Mouse (Mus musculus): ENCODE data around the gene Polr3e. TPM values are rescaled to one million over a fixed set of nuclear protein-coding genes. Genes with fewer than 3 reads are reported as not detected.

Gene Polr3e
- 19.2 and 19.7 TPM in 2 replicates for polyA plus RNA-seq (2014; fragmentation: Nextera tagmentation; extraction: Ambion mirVana)

DNA sequence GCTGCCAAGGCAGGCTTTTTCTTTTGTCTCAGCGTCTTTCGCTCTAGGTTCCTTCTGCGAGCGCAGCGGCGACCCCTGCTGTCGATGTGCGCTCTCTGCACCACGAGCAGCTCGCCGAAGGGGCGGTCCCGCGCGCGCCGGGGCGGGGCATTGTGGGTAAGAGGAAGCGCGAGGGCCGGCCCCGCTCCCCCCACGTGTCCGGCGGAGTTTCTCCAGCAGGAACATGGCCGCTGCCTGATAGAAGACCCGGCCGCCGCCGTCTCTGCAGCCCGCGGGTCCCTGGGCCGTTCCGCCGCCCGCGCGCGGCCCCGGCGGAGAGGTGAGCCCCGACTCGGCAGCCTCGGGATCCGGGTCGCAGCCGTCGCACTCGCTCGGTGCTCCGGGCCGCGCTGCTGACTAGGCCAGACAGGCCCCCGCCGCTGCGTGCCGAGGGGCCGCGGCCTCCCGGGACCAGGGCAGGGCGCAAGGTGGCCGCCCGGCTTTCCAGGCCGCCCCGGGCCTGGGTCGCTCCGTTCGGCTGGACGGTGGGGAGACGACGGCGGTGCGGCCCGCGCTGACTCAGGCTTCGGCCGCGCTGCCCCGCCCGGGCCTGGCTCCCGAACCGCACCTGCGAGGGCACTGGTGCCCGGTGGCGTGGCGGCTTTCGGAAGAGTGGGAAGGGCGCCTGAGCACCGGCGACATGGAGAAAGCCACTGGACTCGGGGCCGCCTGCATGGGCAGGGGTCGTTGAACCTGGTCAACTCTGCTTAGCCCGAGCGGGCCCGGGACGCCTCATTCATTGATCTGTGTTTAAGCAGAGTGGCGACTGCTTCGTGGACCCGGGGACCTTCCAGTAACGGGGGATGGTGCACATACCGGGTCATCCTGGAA lies at the start of gene Polr3e:
TSS of gene Polr3e (plus strand) at position 153 of the 870 bp plus-strand sequence.
- Histone ChIP-seq H3K4me2 (ENCODE audit: low read depth) (peak within 1 kb of the TSS; percentile 59), H3K27me3 (ENCODE audit: control insufficient read depth, insufficient read depth, low read length) (no peaks in the 10 kb centered on the region), H3K9ac (ENCODE audit: low read length) (peak within 1 kb of the TSS; percentile 90), H3K4me1 (ENCODE audit: control insufficient read depth, insufficient read depth, low read length) (no peaks in the 10 kb centered on the region), H3K36me3 (ENCODE audit: control insufficient read depth, insufficient read depth, low read length) (no peaks in the 10 kb centered on the region), H3K9me3 (ENCODE audit: control insufficient read depth, low read length) (no peaks in the 10 kb centered on the region), H3K27ac (ENCODE audit: low read depth, low read length) (peak within 1 kb of the TSS; percentile 78), H3K4me3 (ENCODE audit: low read depth, low read length) (peak within 1 kb of the TSS; percentile 97)
- peak; percentile 94 for ATAC-seq (ENCODE audit: insufficient read depth, low FRiP score, low TSS enrichment)
- peak; percentile 100 for DNase-seq (ENCODE audit: low spot score)
- WGBS, result under 1% methylated on average over 102 of the region's 102 CpGs

DNA sequence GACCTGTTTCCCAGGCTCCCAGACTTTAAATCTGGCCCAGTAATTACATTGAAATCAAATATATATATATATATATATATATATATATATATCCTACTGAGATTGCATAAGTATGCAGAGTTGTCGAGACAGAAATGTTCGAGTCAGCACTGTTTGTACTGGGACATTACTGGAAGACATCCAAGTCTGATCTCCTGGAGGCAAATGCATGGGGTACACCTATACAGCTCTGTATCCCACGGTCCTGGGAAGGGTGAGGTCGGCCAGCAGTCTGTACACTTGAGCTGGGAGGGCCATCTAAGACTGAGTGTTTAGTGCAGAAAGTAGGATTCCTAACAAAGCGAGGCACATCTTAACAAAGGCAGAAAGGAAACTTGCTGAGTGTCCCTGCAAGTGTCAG lies 47.7 kb upstream of the Polr3e start:
- 0 out of 2 replicates have a peak overlapping the region, but pooled peaks have one; percentile 7 for H3K9ac ChIP-seq (ENCODE audit: low read length)
- no peak for ATAC-seq (ENCODE audit: insufficient read depth, low FRiP score, low TSS enrichment)
- no peak for DNase-seq (ENCODE audit: low spot score)

DNA sequence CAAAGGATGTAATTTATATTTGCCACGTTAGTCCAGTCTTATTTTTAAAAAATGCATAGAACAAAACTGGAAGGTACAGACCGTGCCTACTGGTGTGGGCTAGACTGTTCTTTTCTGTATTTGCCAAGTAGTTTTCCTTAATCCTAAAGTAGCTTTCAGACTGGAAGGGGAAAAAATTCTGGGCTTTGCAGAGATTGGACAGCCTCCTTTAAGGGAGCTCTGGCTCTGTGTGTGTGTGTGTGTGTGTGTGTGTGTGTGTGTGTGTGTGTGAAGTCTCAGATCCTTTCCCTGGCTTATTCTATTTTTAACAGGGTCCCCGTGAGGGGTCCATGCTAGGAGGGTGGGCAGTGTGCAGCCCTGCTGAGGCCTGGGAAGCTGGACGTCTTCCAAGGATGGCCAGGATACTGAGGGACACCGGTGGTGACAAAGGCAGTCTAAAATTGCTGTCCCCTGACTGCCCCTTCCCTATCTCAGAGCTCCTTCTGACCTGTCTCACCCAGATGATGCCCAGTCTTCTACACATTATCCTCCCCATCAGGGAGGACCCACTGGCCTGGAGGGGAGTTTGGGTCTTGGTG lies 47.0 kb upstream of the Polr3e start:
- WGBS, result 86% methylated on average over 5 of the region's 5 CpGs
- H3K4me3 ChIP-seq (ENCODE audit: low read depth, low read length), result no peak overlapping the region
- no peak overlapping the region for H3K27ac ChIP-seq (ENCODE audit: low read depth, low read length)
- DNase-seq (ENCODE audit: low spot score) (no peak), ATAC-seq (ENCODE audit: insufficient read depth, low FRiP score, low TSS enrichment) (no peak)
- no peak overlapping the region for H3K4me2 ChIP-seq (ENCODE audit: low read depth)
- no peaks in the 10 kb centered on the region for H3K27me3 ChIP-seq (ENCODE audit: control insufficient read depth, insufficient read depth, low read length)
- peaks cover 3% of the 10 kb centered on the region for H3K4me1 ChIP-seq (ENCODE audit: control insufficient read depth, insufficient read depth, low read length)
- H3K9me3 ChIP-seq (ENCODE audit: control insufficient read depth, low read length), result no peaks in the 10 kb centered on the region
- H3K36me3 ChIP-seq (ENCODE audit: control insufficient read depth, insufficient read depth, low read length), result no peaks in the 10 kb centered on the region
- H3K9ac ChIP-seq (ENCODE audit: low read length), result no peak overlapping the region

More for the DNA sequence above, 47.7 kb upstream of the Polr3e start:
- 82% methylated on average over 5 of the region's 5 CpGs for whole genome bisulfite sequencing
- Histone ChIP-seq H3K36me3 (ENCODE audit: control insufficient read depth, insufficient read depth, low read length) (no peaks in the 10 kb centered on the region), H3K9me3 (ENCODE audit: control insufficient read depth, low read length) (no peaks in the 10 kb centered on the region), H3K4me3 (ENCODE audit: low read depth, low read length) (no peak overlapping the region), H3K27ac (ENCODE audit: low read depth, low read length) (no peak overlapping the region), H3K4me2 (ENCODE audit: low read depth) (no peak overlapping the region), H3K4me1 (ENCODE audit: control insufficient read depth, insufficient read depth, low read length) (peaks cover 7% of the 10 kb centered on the region), H3K27me3 (ENCODE audit: control insufficient read depth, insufficient read depth, low read length) (no peaks in the 10 kb centered on the region)

DNA sequence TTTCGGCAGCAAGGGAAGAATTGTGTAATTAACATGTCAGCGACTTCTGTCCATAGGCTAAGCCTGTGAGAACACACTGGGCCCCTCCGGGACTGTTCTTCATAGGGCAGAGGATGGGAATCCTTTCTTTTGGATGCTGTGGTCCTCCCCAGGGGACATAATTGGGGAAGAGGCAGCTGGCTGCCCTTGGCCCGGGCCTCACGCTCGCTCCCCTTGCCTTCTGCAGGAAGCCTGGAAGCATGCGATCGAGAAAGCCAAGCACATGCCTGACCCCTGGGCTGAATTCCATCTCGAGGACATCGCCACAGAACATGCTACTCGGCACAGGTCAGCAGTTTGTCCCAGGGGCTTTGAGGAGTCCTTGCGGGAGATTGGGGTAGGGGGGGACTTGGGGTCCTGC lies 44.5 kb upstream of the Polr3e start:
- Histone ChIP-seq H3K27ac (ENCODE audit: low read depth, low read length) (no peak overlapping the region), H3K9me3 (ENCODE audit: control insufficient read depth, low read length) (no peaks in the 10 kb centered on the region), H3K27me3 (ENCODE audit: control insufficient read depth, insufficient read depth, low read length) (no peaks in the 10 kb centered on the region), H3K4me2 (ENCODE audit: low read depth) (no peak overlapping the region), H3K4me1 (ENCODE audit: control insufficient read depth, insufficient read depth, low read length) (no peaks in the 10 kb centered on the region), H3K4me3 (ENCODE audit: low read depth, low read length) (no peak overlapping the region), H3K36me3 (ENCODE audit: control insufficient read depth, insufficient read depth, low read length) (no peaks in the 10 kb centered on the region), H3K9ac (ENCODE audit: low read length) (no peak overlapping the region)
- 85% methylated on average over 12 of the region's 12 CpGs for WGBS
- ATAC-seq (ENCODE audit: insufficient read depth, low FRiP score, low TSS enrichment) (no peak), DNase-seq (ENCODE audit: low spot score) (no peak)

DNA sequence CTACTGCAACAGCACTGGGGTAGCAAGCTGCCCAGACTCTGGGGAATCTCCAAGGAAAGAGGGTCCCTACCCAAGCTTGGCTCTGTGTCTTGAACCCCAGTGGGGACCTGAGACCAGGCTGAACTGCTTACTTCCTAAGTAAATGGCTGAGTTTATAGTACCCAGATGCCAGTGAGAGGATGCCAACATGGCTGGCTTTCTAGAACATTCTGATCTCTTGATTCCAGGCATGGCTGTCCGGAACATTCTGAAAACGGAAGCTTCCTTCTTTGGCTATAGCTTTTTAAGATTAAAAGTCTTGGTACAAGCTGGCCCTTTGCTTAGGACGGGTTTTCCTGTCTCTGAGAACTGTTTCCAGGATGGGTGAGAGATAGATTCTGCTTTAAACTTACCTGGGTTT lies 43.5 kb upstream of the Polr3e start:
- H3K36me3 ChIP-seq (ENCODE audit: control insufficient read depth, insufficient read depth, low read length), result no peaks in the 10 kb centered on the region
- no peaks in the 10 kb centered on the region for H3K27me3 ChIP-seq (ENCODE audit: control insufficient read depth, insufficient read depth, low read length)
- no peak overlapping the region for H3K27ac ChIP-seq (ENCODE audit: low read depth, low read length)
- no peak for ATAC-seq (ENCODE audit: insufficient read depth, low FRiP score, low TSS enrichment)
- no peak for DNase-seq (ENCODE audit: low spot score)
- H3K4me2 ChIP-seq (ENCODE audit: low read depth), result no peak overlapping the region
- WGBS, result 93% methylated on average over 3 of the region's 3 CpGs
- H3K4me1 ChIP-seq (ENCODE audit: control insufficient read depth, insufficient read depth, low read length), result no peaks in the 10 kb centered on the region
- no peak overlapping the region for H3K4me3 ChIP-seq (ENCODE audit: low read depth, low read length)
- no peak overlapping the region for H3K9ac ChIP-seq (ENCODE audit: low read length)
- no peaks in the 10 kb centered on the region for H3K9me3 ChIP-seq (ENCODE audit: control insufficient read depth, low read length)

DNA sequence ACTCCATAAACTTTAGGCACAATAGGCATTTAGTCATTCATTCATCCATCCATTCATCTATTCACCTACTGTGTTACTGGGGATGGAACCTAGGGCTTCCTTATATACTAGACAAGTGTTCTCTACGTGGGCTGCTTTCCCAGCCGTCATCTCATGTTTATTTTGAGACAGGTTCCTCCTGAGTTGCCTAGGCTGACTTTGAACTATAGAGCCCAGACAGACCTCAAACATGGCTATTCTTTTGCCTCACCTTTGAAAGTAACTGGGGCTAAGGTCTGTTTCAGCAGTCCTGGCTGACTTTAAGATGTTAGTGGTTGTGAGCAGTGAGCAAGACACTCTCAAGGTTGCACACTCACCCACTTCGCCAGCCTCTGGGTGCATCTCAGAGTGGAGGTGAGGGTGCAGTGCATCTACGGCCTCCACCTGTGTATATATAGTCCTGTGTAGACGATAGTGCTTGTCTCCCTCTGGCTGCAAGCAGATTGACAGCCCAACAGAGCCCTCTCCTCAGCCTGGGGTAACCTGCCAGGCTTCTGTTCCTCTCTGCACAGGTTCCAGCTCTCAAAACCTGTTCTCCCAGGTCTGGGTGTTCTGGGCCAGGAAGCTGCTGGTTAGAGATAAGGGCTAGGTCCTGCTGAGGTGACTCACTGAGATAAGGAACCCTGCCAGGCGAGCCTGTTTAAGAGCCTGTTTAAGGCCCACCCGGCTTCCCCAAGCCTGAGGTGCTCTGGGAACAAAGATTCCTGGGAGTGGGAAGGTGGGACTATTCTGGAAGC lies 42.6 kb upstream of the Polr3e start:
- Histone ChIP-seq H3K4me3 (ENCODE audit: low read depth, low read length) (no peak overlapping the region), H3K27me3 (ENCODE audit: control insufficient read depth, insufficient read depth, low read length) (no peaks in the 10 kb centered on the region), H3K36me3 (ENCODE audit: control insufficient read depth, insufficient read depth, low read length) (no peaks in the 10 kb centered on the region), H3K4me1 (ENCODE audit: control insufficient read depth, insufficient read depth, low read length) (no peaks in the 10 kb centered on the region), H3K9ac (ENCODE audit: low read length) (no peak overlapping the region), H3K27ac (ENCODE audit: low read depth, low read length) (no peak overlapping the region), H3K4me2 (ENCODE audit: low read depth) (no peak overlapping the region), H3K9me3 (ENCODE audit: control insufficient read depth, low read length) (no peaks in the 10 kb centered on the region)
- 85% methylated on average over 7 of the region's 7 CpGs for WGBS
- DNase-seq (ENCODE audit: low spot score), result no peak
- ATAC-seq (ENCODE audit: insufficient read depth, low FRiP score, low TSS enrichment), result no peak

DNA sequence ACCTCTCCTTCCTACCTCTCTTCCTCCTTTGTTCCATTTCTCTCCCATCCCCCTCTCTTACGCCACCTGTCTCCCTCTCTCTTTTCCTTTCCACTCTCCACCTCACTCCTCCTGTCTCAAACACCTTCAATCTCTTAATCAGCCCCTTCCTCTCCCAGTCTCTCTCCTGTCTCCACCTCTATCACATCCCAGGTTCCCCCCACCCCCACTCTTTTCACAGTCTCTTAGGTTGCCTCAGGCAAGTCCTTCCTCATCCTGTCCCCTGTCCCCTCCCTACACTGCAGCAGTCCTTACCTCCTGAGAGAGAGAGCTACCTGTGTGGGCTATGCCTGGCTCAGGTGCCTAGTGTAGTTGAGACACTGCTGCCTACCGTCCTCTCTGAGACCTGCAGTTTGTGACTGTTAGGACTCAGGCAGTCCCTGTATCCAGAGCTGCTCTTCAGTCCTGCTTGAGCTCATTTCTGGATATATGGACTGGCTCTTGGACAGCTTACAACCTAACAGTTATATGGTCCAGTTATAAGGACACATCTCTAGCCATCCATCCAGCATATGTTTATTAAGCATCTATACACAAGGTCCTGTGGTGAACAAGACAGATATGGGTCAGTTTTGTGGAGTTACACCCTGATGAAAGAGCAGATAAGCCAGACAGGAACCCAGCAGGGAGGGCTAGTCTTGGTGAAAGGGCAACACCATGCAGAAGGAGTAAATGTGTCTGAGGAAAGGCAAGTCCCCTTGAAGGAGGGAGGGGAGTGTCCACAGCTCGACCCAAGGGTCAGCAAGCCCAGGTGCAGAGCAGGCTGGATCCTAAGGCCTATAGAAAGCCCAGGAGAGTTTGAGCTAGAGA lies 41.8 kb upstream of the Polr3e start:
- Histone ChIP-seq H3K9ac (ENCODE audit: low read length) (no peak overlapping the region), H3K9me3 (ENCODE audit: control insufficient read depth, low read length) (no peaks in the 10 kb centered on the region), H3K27ac (ENCODE audit: low read depth, low read length) (no peak overlapping the region), H3K36me3 (ENCODE audit: control insufficient read depth, insufficient read depth, low read length) (no peaks in the 10 kb centered on the region), H3K4me2 (ENCODE audit: low read depth) (no peak overlapping the region), H3K4me1 (ENCODE audit: control insufficient read depth, insufficient read depth, low read length) (no peaks in the 10 kb centered on the region), H3K4me3 (ENCODE audit: low read depth, low read length) (no peak overlapping the region), H3K27me3 (ENCODE audit: control insufficient read depth, insufficient read depth, low read length) (no peaks in the 10 kb centered on the region)
- WGBS, result 65% methylated on average over 3 of the region's 3 CpGs
- ATAC-seq (ENCODE audit: insufficient read depth, low FRiP score, low TSS enrichment) (no peak), DNase-seq (ENCODE audit: low spot score) (no peak)

DNA sequence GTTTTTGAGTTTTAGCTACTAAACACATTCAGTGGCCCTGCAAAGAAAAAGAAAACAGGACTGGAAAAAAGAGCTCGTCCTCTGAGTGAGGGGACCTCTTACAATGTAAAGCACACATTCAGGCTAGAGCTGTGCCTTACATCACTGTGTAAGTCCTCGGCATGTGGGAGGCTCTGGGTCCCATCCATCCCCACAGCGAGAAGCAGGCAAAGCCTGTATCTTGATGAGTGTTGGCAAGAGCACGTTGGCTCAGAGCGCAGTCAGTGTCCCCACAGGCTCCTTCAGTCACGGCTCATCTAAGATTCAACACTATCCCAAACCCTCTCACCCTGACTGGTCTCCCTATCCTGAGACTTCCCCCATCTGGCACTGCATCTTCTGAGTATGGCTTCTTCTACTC lies 39.3 kb upstream of the Polr3e start:
- Histone ChIP-seq H3K27me3 (ENCODE audit: control insufficient read depth, insufficient read depth, low read length) (no peaks in the 10 kb centered on the region), H3K9me3 (ENCODE audit: control insufficient read depth, low read length) (no peaks in the 10 kb centered on the region), H3K4me2 (ENCODE audit: low read depth) (no peak overlapping the region), H3K4me1 (ENCODE audit: control insufficient read depth, insufficient read depth, low read length) (no peaks in the 10 kb centered on the region), H3K9ac (ENCODE audit: low read length) (no peak overlapping the region), H3K36me3 (ENCODE audit: control insufficient read depth, insufficient read depth, low read length) (no peaks in the 10 kb centered on the region), H3K4me3 (ENCODE audit: low read depth, low read length) (no peak overlapping the region), H3K27ac (ENCODE audit: low read depth, low read length) (no peak overlapping the region)
- 83% methylated on average over 6 of the region's 6 CpGs for WGBS
- no peak for DNase-seq (ENCODE audit: low spot score)
- ATAC-seq (ENCODE audit: insufficient read depth, low FRiP score, low TSS enrichment), result no peak

All from neural tube, embryonic 11.5 days (tissue).